Mouse (Mus musculus): ENCODE measurements at regions not wholly inside any gene's neighbourhood (a gene's known extent, or its start where the extent isn't known, plus 50 kb on each side); places are given as distances from the start of the nearest gene placed in this dataset.

- intact Hi-C loops (cut with DNase I): no loop called here
- DNase-seq: no peak
Measured at GRCm38 (mm10) chr9:26383996-26384395, 349.5 kb upstream of the B3gat1 start.

DNA sequence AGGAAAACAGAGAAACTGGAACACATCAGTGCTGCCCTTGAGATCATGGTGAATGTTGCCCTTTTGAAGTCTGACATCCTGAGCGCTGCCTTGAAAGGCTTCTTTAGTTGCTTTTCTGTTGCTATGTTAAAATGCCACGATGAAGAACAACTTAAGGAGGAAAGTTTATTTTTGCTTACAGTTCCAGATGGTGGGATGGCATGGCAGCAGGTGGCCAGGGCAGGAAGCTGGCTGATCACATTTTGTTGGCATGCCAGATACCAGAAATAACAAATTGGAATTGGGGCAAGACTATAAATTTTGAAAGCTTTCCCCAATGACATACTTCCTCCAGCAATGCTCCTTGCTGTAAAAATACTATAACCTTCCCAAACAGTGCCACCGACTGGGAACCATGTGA lies 334.9 kb upstream of the B3gat1 start:
- no peak for DNase-seq
- intact Hi-C loops (cut with DNase I): no loop called here

DNA sequence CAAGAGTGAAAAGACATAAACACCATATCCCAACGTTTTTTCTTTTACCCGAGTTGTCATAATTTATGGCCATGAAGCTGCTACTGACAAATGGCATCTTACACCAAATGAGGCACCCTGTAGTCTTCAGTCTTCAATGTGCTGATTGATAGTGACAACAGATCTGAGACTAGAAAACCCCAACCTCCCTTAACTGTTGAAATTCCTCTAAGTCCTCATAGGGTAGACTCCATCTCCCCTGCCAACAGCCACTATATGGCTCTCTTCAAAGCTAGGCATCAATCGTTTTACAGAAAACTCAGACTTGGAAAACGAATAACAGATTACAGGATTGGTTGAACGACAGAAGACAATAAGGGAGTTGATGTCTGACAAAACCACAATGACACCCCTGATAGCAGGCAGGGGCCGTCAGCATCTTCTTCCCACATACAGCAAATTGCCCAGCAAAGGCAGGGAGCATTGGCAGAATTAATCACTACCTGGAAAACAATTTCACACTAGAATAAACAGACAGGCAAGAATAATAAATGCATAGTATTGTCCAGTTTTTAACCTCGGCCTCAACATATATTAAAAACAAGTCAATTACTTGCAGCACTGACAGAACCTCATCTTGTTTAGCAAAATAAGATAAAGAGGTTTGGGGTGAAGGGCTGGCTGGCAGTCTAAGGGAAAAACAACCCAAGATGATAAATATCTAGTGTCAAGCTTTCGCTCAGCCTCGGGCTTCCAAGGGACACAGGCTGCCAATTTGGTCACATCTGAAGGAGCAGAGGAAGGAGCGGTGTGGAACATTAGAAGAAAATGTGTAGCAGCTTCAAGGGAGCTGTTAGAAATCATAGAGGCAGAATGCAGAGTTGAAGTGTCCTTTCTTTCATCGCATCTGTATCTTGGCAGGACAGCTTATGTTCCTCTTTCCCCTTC lies 310.4 kb upstream of the B3gat1 start:
- no peak for DNase-seq
- intact Hi-C loops (cut with DNase I): no loop called here

GRCm38 (mm10) chr9:26435507-26435906 lies 298.0 kb upstream of the B3gat1 start:
- intact Hi-C loops (cut with DNase I): no loop called here
- no peak for DNase-seq

GRCm38 (mm10) chr9:26437244-26437643 lies 296.3 kb upstream of the B3gat1 start:
- intact Hi-C loops (cut with DNase I): no loop called here
- no peak for DNase-seq

DNA sequence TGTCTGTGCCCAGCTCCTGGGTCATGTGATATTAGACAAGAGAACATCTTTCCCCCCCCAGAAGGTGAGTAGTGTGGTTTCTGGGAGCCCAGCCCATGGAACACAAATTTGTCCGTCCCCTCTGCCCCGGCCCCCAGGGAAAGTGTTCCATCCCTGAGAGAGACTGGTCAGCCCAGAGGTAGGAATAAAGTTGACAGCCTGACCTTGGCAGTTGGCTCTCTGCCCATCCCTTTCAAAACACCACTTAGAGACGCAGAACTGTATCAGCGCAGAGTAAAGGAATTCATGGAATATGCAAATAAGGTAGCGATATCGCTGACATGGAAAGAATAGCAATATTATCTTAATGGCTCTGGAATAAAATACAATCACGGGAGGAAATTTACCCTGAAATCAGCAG lies 279.6 kb upstream of the B3gat1 start:
- intact Hi-C loops (cut with DNase I): no loop called here
- peak in 1 of 2 experiments; percentile 11 for DNase-seq

- intact Hi-C loops (cut with DNase I): no loop called here
- DNase-seq: no peak
Measured at GRCm38 (mm10) chr9:26461081-26461480, 272.4 kb upstream of the B3gat1 start.

DNA sequence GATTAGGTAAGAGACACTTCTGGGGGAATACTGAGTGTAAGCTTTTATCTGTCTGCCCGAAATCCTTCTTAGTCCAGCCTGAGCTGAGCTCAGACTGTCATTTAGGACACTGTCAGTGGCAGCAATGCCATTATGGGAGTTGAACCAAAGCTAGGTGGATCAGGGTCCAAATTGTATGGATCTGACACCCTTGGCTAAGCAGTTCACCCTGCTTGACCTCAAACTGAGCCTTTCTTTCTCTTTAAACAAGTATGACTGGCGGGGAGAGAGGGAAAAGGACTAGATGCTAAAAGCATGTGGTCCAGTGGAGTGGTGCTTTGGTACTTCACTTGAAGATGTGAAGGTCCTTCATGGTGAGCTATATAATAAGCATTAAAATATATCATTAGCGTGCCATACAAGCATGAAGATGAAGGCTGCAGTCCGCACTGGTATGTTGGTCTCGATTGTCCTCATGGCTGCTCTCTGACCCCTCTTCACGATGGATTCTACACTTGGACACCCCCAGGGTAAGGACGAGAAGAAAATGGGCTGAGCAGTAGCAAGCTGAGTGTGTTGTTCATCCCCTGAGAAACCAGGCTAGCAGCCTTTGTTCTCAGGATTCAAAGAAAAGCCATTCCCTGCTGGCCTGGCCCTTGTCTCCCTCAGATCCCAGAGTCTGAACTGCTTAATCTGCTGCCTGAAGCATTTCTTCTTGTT lies 262.7 kb upstream of the B3gat1 start:
- intact Hi-C loops (cut with DNase I): no loop called here
- no peak for DNase-seq

- intact Hi-C loops (cut with DNase I): no loop called here
- no peak for DNase-seq
Measured at GRCm38 (mm10) chr9:26476341-26476740, 257.2 kb upstream of the B3gat1 start.

DNA sequence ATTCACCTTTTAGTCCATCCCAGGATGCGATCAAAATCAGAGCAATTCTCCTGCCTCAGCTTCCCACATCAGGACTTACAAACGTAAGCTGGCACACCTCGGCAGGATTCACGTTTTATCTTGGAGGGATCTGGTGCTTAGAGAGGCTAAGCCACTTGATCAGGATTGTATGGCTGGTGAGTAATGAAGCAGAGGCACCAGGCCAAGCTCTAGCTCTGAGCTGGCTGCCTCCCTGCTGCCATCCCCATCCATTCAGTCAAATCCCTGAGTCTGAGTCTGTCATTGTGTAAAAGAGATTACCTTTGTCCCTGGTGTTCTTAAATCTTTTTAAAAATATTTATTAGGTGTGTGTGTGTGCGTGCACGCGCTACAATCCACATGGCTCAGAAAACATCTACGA lies 252.6 kb upstream of the B3gat1 start:
- DNase-seq: no peak
- intact Hi-C loops (cut with DNase I): no loop called here

- intact Hi-C loops (cut with DNase I): no loop called here
- no peak for DNase-seq
Measured at GRCm38 (mm10) chr9:26481890-26482289, 251.6 kb upstream of the B3gat1 start.

- intact Hi-C loops (cut with DNase I): no loop called here
- no peak for DNase-seq
Measured at GRCm38 (mm10) chr9:26493740-26494139, 239.8 kb upstream of the B3gat1 start.

GRCm38 (mm10) chr9:26502027-26502426 lies 231.5 kb upstream of the B3gat1 start:
- intact Hi-C loops (cut with DNase I): no loop called here
- DNase-seq: no peak

DNA sequence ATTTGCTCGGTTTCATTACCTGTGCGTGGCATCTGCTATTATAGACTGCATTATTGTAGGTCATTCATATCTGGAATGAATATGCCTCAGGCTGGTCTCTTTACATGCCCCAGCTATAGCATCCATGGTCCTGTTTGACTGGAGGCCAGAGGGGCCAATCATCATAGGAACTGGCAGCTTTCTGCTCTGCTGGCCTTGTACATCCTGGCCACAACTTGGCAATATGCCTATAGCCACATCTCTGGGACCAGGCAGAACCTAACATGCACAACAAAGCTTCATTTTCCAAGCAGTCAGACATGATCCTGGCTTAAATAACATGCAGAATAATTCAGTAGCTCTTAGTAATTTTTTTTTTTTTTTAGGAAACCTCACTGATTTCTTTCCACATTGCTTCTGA lies 227.6 kb upstream of the B3gat1 start:
- DNase-seq: no peak
- intact Hi-C loops (cut with DNase I): no loop called here

DNA sequence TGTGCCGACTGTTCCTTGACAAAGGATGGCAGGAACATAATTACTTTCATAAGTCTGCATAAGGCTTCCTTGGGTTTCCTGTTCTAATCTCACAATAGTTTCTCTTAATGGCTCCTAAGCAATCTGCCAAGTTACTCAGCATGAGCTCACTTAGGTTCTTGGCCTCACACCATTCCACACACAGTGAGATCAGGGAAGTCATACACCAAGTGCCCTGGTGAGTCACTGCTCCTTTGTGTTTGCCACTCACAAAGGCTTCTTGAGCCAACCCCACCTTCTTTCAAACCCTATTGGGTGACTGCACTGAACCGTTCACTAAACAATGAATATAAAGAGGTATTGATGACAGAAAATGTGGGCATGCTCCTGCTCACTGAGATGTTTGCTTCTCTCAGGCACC lies 214.9 kb upstream of the B3gat1 start:
- intact Hi-C loops (cut with DNase I): no loop called here
- peak in 1 of 2 experiments; percentile 4 for DNase-seq

DNA sequence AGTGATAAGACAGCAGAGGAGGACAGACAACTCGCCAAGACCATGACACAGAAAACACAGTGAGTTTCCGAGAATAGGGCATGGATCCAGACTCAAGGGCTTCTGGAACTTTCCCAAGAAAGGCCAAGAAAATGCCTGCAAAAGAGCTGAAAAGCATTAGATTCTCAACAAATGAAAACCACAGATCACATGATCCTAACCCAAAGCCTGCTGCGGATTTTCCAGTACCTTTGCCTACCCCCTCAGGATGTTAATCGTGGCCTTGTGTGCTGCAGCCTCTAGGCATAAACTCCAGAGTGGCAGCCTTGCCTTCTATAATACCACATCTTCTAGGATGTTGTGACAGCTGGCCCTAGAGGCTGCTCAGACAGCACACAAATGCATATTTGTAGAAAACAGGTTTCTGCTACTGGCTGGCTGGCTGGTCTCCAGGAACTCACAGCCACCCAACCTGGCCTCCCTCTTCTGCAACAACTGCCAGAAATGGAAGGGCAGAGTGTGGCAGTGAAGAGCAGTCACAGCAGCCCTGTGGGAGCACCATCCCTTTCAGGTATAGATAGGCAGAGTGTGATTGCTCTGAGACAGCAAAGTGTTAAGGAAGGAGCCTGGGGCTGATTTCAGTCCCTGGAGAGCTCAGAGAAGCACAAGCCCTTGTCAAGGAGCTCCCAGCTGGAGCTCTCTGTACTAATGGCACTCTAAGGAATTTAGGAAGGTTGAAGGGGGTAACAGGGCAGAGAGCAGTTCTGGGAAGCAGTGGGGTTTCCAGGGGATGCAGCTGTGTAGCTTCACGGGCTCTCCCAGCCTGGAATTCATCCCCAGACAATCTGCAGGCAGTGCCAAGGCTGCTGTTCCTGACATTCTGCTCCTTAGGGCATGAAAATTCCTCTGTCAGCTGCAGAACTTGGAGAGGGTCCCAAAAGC lies 213.7 kb upstream of the B3gat1 start:
- DNase-seq: peak; percentile 31 to 44
- intact Hi-C loops (cut with DNase I): no loop called here

DNA sequence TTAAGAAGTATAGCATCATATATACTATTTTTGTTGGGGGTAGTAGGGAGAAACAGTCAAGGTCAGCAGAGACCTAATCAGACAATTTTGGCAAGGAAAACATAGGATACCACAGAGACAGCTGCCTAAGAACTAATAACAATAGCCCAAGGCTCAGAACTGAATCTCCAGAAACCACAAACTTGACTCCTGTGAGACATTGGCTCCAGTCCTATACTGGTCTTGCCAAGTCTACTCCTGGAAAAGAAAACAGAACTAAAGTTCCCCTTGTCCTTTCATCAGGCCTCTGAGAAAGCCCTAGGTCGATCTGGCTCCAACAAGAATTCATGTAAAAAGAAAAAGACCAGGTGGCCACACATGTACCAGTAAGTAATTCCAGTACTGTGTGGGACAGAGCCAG lies 209.4 kb upstream of the B3gat1 start:
- peak in 1 of 2 experiments; percentile 29 for DNase-seq
- intact Hi-C loops (cut with DNase I): no loop called here

DNA sequence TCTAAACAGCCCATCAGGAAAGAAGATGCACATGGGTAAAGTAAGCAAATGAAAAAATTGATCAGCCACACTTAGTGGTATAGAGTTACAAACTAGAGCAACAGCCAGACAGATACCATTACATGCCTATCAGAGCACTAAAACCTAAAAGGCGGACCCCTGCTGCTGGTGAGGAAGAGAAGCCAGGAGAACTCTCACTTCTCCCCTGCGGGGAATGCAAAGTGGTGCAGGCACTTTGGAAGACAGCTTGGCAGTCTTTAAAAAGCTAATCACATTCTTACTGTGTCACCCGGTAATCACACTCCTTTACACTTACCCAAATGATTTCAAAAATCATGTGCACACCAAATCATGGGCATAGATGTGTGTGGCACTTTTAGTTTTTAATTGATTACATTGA lies 204.8 kb upstream of the B3gat1 start:
- intact Hi-C loops (cut with DNase I): no loop called here

DNA sequence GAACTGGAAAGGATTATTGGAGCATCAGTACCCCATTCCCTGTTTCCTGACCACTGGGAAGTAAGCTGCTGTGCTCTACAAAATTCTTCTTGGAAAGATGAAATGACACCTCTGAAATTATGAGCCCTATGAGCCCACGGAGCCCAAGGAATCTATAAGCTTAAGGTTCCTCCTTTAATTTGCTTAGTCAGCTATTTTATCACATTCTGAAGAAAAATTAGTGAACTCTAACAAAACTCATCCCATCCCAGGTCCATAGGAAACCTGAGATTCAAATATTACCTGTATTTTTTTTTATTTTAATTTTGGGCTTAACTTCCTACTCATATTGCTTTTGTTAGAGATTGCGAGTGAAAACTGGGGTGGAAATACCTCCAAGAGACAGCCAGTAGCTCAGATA lies 194.5 kb upstream of the B3gat1 start:
- intact Hi-C loops (cut with DNase I): no loop called here

More for the DNA sequence above, 204.8 kb upstream of the B3gat1 start:
- no peak for DNase-seq

DNA sequence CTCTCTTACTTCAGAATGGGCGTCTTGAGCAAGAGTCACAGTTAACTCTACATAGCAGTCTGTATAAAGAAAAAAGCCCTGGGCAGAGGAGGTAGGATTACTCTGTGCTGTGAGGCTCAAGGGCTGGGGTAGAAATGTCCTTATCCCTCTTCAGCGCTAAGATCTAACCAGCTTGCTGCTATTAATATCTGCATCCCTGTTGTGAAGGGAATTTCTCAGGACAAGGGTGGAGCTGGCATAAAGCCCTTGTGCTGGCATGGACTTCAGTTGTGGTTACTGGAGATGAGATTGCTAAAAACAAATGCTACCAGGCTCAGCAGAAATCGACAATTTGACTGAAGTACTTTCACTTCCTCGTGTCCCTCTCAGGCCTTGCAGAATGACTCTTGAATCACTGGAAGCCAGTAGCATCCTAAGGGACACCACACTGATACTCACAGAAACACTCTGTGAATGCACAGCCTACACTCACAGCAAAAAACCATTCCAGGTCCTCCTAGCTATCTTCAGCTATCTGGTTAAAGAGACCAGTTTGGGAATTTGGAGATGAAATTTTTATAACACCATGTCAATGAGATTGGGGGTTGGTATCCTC lies 185.1 kb upstream of the B3gat1 start:
- intact Hi-C loops (cut with DNase I): no loop called here
- DNase-seq: peak; percentile 14 to 42

More for the DNA sequence above, 194.5 kb upstream of the B3gat1 start:
- no peak for DNase-seq
